Mouse (Mus musculus): ENCODE results near the gene Mtf1.

Gene Mtf1

DNA sequence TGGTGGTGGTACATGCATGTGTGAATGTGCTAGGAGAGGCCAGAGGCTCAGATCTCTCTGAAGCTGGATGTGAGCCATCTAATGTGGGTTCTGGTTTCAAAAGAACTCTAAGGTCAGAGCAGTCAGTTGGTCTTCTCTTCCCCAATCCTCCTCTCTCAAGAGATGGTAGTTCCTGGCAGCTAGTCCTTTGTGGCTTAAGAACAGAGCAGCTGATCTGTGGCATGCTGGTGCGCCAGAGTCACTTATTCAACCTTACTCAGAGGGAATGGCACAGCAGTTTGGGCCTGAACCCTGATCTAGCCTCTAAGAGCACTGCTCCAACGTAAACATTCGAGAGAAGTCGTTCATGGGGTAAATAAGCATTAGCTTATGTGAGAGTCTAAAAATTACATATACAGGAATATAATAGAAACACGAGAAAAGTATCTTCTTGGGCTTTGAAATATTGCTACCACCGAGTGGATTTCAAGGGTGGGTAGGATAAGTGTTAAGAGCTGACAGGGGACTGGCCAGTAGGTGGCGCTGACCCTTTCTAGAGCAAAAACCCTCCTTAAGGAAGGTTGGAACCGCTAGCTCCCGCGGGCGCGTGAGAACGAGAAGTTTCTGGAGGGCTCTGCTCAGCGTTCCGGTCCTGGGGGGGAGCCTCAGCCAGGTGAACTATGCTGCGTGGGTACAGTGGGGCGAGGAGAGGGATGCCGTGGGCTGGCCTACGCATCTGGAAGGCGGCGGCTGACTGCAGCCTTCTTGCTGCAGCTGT, at the start of gene Mtf1:
Gene Mtf1 (plus strand): TSS at position 553 of the 757 bp plus-strand sequence.
- DNase-seq, result peak; percentile 88 to 96

DNA sequence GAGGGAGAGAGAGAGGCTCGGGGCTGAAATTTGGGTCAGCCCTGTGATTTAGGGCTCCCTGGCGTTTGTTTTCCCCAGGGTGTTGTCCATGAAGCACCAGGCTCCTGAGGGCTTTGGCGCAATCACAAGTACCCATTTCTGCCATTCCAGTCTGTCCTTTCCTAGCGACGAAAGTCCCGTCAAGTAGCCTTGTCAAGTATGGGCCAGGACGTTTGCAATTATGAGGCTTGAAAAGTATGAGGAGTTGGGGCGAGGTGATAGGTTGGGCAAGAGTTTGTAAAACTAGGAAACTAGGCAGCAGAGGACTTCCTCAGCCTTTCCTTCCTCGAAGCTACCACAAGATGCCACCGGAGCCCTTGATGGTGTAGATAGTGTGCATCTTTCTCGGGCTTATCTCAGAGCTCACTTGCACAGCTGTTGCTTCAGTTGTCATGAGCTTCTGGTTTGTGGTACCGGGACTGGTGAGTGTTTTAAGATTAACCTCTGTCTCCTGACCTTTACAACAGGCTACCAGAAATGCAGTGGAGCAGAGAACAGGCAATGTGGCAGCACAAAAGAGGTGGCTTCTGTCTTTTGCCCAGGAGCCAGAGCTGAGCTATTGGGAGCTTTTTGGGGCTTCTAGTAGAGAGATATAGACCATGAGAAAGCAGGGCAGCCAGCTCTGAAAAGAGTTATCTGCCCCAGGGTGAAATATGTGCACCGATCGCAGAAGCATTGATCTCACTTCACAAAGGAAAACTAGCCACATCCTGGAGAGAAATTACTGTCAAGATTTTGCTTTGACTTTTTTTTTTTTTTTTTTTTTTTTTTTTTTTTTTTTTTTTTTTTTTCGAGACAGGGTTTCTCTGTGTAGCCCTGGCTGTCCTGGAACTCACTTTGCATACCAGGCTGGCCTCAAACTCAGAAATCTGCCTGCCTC, 49.4 kb upstream of the Mtf1 start:
- peak; percentile 54 to 57 for DNase-seq

DNA sequence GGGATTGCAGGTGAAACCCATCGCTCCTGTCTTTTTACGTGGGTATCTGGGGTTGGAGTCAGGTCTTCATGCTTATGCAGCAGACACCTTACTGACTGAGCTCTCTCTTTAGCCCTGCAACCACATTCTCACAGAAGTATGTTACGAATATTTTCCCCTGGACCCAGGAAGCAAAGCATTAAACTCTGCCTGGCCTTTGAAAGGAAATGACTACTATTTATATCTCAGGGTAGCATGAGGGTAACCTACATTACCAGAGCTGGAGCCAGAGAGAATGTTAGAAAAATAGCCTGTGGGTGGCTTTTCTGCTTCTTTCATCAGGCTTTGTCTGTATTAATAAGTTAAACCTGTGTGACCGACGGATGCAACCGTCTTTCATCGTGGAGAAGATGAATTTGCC, 46.4 kb upstream of the Mtf1 start:
- DNase-seq, result no peak

DNA sequence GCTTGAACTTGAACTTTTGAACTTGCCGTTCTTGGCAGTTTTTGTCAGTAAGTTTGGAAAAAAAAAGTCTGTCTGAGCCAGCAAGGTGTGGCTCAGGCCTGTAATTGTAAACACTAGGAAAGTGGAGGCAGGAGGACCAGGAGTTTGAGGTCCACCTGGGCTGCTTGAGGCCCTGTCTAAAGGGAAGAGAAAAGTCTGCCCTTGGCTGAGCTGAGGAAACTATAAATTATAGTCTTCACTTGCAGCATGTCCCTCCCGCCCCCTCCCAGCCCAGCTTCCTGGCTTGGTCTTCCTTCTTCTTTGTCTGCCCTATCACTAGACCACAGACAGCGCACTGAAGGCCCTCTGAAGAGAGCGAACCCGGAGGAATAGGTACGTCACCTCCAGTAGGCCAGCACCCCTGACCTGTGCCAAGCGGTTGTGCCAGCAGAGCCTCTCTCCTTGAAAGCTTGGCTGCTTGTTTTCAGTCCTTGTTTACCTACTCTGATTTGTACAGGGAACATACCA, 42.5 kb upstream of the Mtf1 start:
- DNase-seq, result peak; percentile 60 to 64

DNA sequence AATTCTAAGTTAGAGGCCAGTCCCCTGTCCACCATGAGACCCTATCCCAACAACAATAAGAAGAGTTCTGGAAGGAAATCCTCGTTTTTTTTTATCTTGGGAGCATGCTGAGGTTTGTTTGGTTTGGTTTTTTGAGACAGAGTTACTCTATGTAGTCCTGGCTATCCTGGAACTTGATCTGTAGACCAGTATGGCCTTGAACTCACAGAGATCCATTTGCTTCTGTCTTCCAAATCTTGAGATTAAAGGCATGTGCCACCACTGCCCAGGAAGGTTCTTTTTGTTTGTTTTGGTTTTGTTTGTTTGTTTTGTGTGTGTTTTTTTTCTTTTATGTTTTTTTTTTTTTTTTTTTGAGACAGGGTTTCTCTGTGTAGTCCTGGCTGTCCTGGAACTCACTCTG, 40.7 kb upstream of the Mtf1 start:
- DNase-seq, result no peak

DNA sequence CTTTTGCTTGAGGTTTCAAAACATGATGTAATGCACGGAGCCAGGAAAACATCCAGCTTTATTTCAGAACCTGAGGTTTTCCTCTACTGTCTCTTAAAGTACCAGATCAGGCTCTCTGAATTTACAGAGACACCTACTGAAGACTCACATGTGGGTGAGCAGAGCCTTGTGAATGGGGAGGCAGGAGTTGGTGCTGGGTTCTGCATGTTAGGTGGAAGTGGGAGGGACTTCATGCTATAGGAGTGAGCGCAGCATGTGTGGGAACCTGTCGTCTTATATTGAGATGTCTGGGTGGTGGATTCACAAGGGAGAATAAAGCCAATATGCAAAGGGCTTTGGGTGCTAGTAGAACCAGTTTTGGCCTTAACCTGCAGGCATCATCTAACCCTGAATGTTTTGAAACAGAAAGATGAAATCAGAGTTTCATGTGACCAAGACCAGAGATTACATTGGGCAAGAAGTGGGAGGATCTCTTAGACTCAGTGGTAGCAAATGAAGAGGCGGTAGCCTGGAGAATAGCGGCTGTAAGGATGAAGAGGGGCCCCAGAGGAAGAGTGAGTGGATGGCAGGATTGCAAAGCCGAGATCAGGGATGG, 38.9 kb upstream of the Mtf1 start:
- DNase-seq, result no peak

DNA sequence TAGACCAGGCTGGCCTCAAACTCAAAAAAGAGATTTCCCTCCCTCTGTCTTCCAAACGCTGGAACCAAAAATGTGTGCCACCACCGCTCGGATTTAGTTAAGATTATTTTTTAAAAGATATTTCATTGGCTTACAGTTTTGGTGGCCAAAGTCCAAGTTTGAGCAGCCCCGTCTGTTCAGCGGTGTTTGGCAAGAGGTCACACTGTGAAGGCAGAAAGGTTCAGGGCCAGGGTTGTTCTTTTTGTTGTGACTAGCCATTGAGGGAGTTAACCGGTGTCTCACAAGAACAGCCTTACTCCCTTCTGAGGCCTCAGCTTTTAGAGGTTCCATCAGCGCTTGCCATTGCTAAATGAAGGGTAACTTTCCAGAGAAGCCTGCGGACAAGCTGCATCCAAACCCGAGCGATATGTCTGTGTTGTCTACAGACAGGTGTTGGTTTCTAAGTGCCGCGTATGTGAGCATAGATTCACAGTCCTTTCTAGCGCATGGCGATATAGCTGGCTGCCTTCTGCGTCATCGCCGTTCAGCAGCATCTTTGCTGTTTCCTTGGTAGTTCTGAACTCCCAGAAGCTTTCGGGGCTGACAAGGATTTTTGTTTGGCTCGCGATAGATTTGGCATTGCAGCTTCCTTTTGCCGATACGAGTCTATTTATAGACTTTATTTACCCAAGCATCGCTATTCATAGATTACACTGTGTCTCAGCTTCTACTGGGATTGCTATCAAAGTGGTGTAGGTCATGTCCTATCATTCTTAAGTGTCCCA, 35.9 kb upstream of the Mtf1 start:
- peak in 1 of 2 experiments; percentile 49 for DNase-seq

DNA sequence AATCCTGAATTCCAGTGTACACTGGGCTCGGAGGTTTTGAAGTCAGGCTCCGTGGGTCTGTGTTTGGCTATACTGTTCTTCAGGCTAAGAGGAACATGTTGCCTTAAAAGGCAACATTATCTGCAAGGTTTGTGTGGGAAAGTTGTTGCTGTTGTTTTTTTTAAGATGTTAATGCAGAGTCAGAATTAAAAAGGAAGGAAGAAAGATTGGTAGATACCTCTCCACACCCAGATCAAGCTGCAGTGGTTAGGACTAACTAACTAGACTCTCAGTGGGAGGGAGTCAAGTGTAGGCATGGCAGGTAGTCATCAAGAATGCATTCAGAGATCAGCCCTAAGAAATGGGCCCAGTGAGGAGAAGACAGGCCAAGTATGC, 35.4 kb upstream of the Mtf1 start:
- DNase-seq, result no peak

DNA sequence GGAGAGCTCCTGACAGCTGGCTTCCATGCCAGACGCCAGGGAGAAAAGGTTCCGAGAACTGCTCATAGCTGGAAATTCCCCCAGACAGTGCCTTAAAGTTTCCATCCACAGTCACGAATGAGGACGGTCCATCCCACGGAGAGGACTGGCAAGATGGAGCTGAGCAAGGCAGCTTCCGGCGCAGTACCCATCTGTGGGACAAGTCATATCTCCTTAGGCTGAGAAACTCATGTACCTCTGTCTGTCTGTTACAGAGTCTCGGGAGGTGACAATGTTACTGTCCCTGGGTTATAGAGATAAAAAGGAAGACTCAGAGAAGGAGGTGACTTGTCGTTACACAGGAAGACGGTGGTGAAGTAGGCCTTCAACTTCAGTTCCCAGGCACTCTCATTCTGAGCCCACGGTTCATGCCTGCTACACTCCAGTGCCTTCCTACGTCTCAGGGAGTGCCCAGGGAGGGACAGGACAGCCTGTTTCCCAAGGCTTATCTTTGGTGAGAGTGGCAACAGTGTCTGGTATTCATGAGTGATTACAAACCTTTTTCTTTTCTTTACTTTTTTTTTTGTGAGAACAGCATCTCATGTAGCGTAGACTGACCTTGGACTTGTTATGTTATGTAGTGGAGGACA, 32.8 kb upstream of the Mtf1 start:
- no peak for DNase-seq

DNA sequence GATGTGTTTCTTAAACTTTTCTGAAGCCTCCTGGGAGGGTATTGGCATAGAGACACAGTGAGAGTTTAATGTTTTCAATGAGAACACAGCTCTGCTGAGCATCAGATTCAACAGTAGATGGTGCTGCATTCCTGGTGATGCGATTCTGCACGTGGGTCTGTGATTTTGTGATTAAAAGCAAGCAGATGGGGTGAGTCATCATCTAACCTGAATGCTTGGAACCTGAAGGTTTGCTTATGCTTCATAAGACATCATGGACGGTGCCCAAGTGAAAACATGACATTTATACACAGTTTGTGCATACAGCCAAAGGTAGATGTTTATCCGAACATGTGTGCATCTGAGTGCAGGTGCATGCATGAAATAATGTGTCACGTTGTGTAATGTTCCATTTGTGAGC, 31.3 kb upstream of the Mtf1 start:
- no peak for DNase-seq

DNA sequence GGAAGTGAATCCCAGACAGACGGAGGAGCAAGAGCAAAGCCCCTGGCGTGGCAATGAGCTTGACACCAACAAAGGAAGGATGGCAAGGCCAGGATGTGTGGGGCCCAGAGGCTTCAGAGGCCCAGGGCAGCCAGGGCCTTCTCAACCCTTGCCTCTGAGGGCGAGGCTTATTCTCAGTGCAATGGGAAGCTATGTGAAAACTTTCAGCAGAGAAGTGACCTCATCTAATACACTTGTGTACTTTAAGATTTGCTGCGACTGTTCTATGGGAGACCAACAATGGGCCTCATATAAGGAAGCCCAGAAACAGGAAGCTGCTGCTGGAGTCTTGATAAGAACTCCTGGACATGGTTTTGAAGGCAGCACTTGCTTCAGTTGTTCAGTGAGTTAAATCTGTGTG, 29.8 kb upstream of the Mtf1 start:
- no peak for DNase-seq

DNA sequence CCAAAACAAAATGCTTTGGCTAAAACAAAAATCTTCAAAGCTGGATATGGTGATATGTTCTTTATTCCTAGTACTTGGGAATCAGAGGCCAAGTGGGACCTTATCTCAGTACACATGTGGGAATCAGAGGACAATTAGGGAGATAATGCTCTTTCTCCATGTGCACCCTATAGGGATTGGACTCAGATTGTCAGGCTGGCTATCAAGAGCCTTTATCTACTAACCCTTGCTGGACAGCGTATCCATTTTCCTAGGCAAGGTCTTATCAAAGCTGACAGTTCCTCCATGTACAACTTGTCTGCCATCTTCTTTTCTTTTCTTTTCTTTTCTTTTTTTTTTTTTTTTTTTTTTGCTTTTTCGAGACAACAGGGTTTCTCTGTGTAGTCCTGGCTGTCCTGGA, 28.5 kb upstream of the Mtf1 start:
- DNase-seq, result no peak

DNA sequence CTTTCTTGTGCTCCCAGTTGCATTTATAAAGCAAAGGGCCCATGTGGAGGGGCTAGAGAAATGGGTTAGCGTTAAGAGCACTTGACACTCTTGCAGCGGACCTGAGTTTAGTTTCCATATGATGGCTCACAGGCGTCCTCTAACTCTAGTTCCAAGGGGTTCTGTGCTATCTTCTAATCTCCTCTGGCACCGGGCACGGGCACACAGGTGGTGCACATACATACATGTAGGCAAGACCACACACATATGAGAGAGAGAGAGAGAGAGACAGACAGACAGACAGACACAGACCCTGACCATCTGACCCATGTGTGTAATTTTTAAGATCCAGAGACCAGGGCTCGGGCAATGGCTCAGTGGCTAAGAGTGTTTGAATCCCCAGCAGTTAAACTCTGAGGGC, 27.9 kb upstream of the Mtf1 start:
- DNase-seq, result no peak

DNA sequence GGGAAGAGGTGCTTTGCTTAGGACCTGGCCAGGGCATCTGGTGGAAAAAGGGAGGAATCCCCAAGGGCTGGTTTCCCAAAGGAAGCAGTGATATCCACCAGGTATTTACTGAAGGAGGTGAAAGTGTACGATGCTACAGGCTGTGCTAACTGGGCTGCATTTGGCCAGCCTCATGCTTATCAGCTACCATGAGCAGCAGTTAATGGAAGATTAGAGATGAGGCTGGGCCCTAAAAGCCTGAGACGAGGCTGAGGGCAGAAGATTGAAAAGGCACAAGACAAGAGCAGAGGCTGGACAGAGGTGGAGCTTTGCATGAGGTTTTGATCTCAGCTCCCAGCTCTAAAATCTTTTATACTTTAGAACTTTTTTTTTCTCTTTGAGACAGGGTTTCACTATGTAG, 27.5 kb upstream of the Mtf1 start:
- no peak for DNase-seq

DNA sequence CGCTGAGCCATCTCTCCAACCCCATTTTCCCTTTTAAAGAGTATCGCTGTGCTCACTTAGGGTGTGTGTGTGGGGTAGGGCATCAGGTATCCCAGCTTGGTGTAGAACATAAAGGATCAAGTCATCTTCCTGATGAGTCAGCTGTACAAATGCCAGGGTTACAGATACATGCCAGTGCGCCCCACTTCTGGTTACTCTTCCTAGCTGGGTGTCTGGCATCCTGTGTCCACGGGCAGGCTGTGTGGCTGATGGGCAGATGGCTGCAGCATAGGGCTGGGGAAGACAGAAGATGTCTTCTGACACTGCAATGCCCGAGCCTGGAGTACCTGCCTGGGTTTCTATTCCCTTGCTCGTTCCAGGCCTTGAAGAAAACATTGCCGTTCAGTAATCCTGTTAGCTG, 20.5 kb upstream of the Mtf1 start:
- no peak for DNase-seq

DNA sequence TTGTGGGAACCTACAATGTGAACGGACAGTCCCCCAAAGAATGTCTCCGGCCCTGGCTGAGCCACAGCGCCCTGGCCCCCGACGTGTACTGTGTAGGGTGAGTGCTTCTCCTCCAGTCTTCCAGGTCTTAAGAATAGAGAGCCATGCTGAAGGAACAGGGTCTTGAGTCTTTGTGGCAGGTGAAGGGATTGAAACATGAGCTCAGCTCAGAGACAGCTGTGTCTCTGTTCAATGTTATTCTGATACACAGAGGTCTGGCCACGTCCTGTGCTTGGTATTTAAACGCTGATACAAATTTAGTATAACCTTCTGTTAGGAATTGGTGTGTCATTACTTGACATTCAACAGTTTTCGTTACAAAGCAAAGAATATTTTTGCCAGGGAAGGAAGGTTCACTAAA, 19.5 kb upstream of the Mtf1 start:
- DNase-seq, result no peak

DNA sequence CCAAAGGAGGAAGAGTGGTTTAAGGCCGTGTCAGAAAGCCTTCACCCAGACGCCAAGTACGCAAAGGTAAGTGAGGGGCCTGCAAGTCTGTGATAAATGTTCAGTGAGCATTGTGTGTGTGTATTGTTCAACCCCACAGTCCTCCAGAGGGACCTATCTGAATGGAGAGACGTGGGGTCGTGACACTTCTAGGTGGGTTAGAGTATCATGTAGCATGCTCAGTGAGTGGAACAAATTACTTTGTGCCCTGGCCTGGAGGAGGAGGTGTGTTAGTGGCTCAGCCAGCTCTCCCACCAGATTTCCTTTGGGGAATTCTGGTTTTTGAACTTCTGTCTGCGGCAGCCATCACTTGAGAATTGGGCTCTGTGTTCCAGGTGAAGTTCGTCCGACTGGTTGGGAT, 18.0 kb upstream of the Mtf1 start:
- no peak for DNase-seq

DNA sequence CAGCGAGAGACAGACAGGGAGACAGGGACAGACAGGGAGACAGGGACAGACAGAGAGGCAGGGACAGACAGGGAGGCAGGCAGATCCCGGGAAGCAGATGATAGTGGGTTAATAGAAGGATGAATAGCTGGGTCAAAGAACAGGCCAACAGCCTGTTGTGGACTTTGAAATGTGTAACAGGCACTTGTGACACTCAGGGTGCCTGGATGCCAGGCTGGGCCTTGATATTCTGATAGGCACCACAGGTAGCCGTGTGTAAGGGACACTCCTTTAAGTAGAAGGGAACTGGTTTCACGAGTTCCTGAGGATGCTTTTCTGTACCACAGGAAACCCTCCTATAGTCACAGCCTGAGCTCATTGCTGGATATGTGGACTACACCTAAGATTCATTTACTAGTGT, 11.9 kb upstream of the Mtf1 start:
- DNase-seq, result peak; percentile 42 to 46

DNA sequence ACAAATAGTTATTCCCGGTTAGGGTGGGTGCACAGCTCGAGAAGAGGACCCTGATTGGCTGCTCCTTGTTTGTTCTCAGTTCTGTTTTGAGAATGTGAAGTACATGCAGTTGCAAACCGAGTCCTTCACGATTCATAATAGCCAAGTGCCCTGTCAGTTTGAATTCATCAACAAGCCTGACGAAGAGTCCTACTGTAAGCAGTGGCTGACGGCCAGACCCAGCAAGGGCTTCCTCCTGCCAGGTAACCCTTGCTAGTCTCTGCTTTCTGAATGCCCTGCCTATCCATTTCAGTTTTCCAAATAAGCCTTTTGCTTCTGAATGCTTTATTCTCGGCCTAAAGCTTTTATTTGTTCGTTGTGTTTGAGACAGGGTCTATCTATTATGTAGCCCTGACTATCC, 9.8 kb upstream of the Mtf1 start:
- no peak for DNase-seq

DNA sequence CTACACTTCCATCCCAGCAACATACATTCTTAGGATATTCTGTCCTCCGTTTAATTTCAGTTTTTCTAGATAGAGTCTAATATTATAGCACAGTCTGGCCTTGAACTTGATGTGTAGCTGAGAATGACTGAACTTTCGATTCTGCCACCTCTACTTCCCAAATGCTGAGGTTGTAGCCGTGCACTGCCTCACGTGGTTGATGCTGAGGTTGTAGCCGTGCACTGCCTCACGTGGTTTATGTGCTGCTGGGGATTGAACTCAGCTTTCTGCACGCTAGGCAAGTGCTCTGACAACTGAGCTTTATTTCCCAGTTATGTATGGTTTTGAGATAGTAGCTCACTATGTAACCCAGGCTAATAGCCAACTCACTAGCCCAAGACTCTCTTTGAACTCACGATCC, 5.8 kb upstream of the Mtf1 start:
- no peak for DNase-seq

DNA sequence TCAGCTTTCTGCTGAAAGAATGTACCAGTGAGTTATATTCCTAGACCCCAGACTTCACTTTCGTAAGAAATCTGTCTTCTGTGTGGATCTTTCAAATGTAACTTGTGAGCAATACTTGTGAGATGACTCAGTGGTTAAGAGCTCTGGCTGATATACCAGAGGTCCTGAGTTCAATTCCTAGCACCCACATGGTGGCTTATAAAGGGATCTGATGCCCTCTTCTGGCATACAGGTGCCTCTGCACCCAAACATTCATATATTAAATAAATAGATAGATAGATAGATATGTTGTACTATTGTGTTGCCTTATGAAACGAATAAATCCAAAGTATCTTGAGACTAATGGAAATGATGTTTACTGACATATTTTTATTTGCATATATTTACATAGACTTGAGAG, 5.0 kb upstream of the Mtf1 start:
- DNase-seq, result no peak
